Mouse (Mus musculus): ENCODE results near the gene Galnt13. TPM values are rescaled to one million over a fixed set of nuclear protein-coding genes. Genes with fewer than 3 reads are reported as not detected.
"Not testable (repeated sequence)": the region's sequence is repeated elsewhere in the genome, so short reads cannot be mapped to it uniquely, and the experiment has no call there.

Gene Galnt13
- total and polyA plus RNA-seq, 2 experiments from 2014 or later = 12.3 to 17.6 TPM

GRCm38 (mm10) chr2:54938075-54938474, 502.0 kb downstream of the Galnt13 start:
- no peak for DNase-seq (ENCODE audit: low spot score)
- Histone ChIP-seq H3K4me1 (ENCODE audit: insufficient read depth, low read length) (no peaks in the 10 kb centered on the region), H3K36me3 (ENCODE audit: insufficient read depth, low read length) (no peaks in the 10 kb centered on the region), H3K4me2 (ENCODE audit: low read depth, low read length, poor library complexity, severe bottlenecking) (no peak overlapping the region), H3K27ac (ENCODE audit: low read depth, low read length) (no peak overlapping the region), H3K4me3 (ENCODE audit: low read depth, low read length) (no peak overlapping the region), H3K9ac (replicated peaks; ENCODE audit: low read length, poor library complexity, severe bottlenecking) (no peak overlapping the region), H3K27me3 (ENCODE audit: insufficient read depth, low read length) (no peaks in the 10 kb centered on the region), H3K9me3 (ENCODE audit: low read length) (no peaks in the 10 kb centered on the region)
- no peak for ATAC-seq (ENCODE audit: low FRiP score)
- TF ChIP-seq CTCF (IDR thresholded peaks at IDR 0.05) = no peak

GRCm38 (mm10) chr2:54943386-54943785, 507.3 kb downstream of the Galnt13 start:
- no peak for ATAC-seq (ENCODE audit: low FRiP score)
- H3K27ac ChIP-seq (ENCODE audit: low read depth, low read length) = no peak overlapping the region
- no peak overlapping the region for H3K9ac ChIP-seq (replicated peaks; ENCODE audit: low read length, poor library complexity, severe bottlenecking)
- no peak for DNase-seq (ENCODE audit: low spot score)
- no peak overlapping the region for H3K4me3 ChIP-seq (ENCODE audit: low read depth, low read length)
- no peaks in the 10 kb centered on the region for H3K9me3 ChIP-seq (ENCODE audit: low read length)
- no peaks in the 10 kb centered on the region for H3K4me1 ChIP-seq (ENCODE audit: insufficient read depth, low read length)
- H3K4me2 ChIP-seq (ENCODE audit: low read depth, low read length, poor library complexity, severe bottlenecking) = no peak overlapping the region
- no peak for TF ChIP-seq CTCF (IDR thresholded peaks at IDR 0.05)
- no peaks in the 10 kb centered on the region for H3K36me3 ChIP-seq (ENCODE audit: insufficient read depth, low read length)
- no peaks in the 10 kb centered on the region for H3K27me3 ChIP-seq (ENCODE audit: insufficient read depth, low read length)
- WGBS = 76% methylated on average over 1 of the region's 1 CpGs

GRCm38 (mm10) chr2:54983839-54984238, 547.7 kb downstream of the Galnt13 start:
- 62% methylated on average over 1 of the region's 1 CpGs for WGBS
- ATAC-seq (ENCODE audit: low FRiP score) (no peak), DNase-seq (ENCODE audit: low spot score) (no peak)
- H3K9me3 ChIP-seq (ENCODE audit: low read length) = no peaks in the 10 kb centered on the region
- H3K27ac ChIP-seq (ENCODE audit: low read depth, low read length) = no peak overlapping the region
- no peak overlapping the region for H3K9ac ChIP-seq (replicated peaks; ENCODE audit: low read length, poor library complexity, severe bottlenecking)
- no peak overlapping the region for H3K4me3 ChIP-seq (ENCODE audit: low read depth, low read length)
- no peaks in the 10 kb centered on the region for H3K36me3 ChIP-seq (ENCODE audit: insufficient read depth, low read length)
- no peak for TF ChIP-seq CTCF (IDR thresholded peaks at IDR 0.05)
- no peak overlapping the region for H3K4me2 ChIP-seq (ENCODE audit: low read depth, low read length, poor library complexity, severe bottlenecking)
- H3K27me3 ChIP-seq (ENCODE audit: insufficient read depth, low read length) = no peaks in the 10 kb centered on the region
- H3K4me1 ChIP-seq (ENCODE audit: insufficient read depth, low read length) = no peaks in the 10 kb centered on the region

DNA sequence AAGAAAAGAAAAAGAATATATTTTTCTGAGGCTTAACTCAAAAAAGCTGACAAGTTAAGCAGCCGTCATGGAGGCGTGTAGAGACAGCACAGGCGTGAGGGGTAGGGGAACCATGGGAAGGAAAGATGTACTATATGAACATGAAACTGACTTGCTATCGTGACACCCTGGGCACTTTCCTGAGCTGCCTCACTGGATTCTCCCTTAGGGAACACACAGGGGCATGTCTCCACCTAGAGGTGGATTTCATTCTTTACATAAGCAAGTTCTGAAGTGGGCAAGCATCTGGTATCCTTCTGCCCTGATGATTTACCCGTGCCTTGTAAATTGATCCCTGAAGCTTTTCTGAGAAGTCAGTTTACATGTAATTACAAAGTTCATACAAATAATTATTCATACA, 586.4 kb downstream of the Galnt13 start:
- H3K27me3 ChIP-seq (ENCODE audit: insufficient read depth, low read length); ATAC-seq (ENCODE audit: low FRiP score); DNase-seq (ENCODE audit: low spot score); H3K27ac ChIP-seq (ENCODE audit: low read depth, low read length); H3K4me3 ChIP-seq (ENCODE audit: low read depth, low read length); H3K4me1 ChIP-seq (ENCODE audit: insufficient read depth, low read length); H3K36me3 ChIP-seq (ENCODE audit: insufficient read depth, low read length); H3K4me2 ChIP-seq (ENCODE audit: low read depth, low read length, poor library complexity, severe bottlenecking); H3K9ac ChIP-seq (replicated peaks; ENCODE audit: low read length, poor library complexity, severe bottlenecking); H3K9me3 ChIP-seq (ENCODE audit: low read length): not testable (repeated sequence)
- no CpG with 5 or more reads among the region's 5 CpGs for WGBS

DNA sequence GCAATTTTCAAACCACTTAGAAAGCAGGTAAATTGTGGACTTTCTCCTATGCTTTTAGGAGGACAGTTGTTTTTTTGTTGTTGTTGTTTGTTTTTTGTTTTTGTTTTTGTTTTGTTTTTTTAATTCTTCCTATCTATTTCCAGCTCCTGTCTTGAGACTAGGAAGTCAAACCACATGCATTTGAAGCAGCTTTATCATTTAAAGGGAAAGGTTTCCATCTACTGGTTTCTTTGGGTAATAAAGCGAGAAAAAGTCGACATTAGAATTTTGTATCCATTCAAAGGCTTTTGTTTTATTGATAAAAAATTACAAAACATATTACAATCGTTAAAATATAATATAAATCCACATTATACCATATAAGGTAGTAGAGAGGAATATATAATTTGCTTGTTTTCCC, 598.5 kb downstream of the Galnt13 start:
- 62% methylated on average over 3 of the region's 3 CpGs for WGBS
- Histone ChIP-seq H3K4me2 (ENCODE audit: low read depth, low read length, poor library complexity, severe bottlenecking) (no peak overlapping the region), H3K9ac (replicated peaks; ENCODE audit: low read length, poor library complexity, severe bottlenecking) (no peak overlapping the region), H3K27me3 (ENCODE audit: insufficient read depth, low read length) (no peaks in the 10 kb centered on the region), H3K9me3 (ENCODE audit: low read length) (no peaks in the 10 kb centered on the region), H3K4me3 (ENCODE audit: low read depth, low read length) (no peak overlapping the region), H3K4me1 (ENCODE audit: insufficient read depth, low read length) (no peaks in the 10 kb centered on the region), H3K36me3 (ENCODE audit: insufficient read depth, low read length) (no peaks in the 10 kb centered on the region), H3K27ac (ENCODE audit: low read depth, low read length) (no peak overlapping the region)
- peak; percentile 73 for TF ChIP-seq CTCF (IDR thresholded peaks at IDR 0.05)
- DNase-seq (ENCODE audit: low spot score) (peak; percentile 48), ATAC-seq (ENCODE audit: low FRiP score) (no peak)

- H3K27me3 ChIP-seq (ENCODE audit: insufficient read depth, low read length) = no peaks in the 10 kb centered on the region
- H3K4me2 ChIP-seq (ENCODE audit: low read depth, low read length, poor library complexity, severe bottlenecking) = no peak overlapping the region
- H3K36me3 ChIP-seq (ENCODE audit: insufficient read depth, low read length) = no peaks in the 10 kb centered on the region
- DNase-seq (ENCODE audit: low spot score) (no peak), ATAC-seq (ENCODE audit: low FRiP score) (no peak)
- no peaks in the 10 kb centered on the region for H3K9me3 ChIP-seq (ENCODE audit: low read length)
- no peaks in the 10 kb centered on the region for H3K4me1 ChIP-seq (ENCODE audit: insufficient read depth, low read length)
- H3K27ac ChIP-seq (ENCODE audit: low read depth, low read length) = no peak overlapping the region
- 30% methylated on average over 7 of the region's 7 CpGs for WGBS
- no peak overlapping the region for H3K9ac ChIP-seq (replicated peaks; ENCODE audit: low read length, poor library complexity, severe bottlenecking)
- no peak for TF ChIP-seq CTCF (IDR thresholded peaks at IDR 0.05)
- no peak overlapping the region for H3K4me3 ChIP-seq (ENCODE audit: low read depth, low read length)
These were observed 629.6 kb downstream of the Galnt13 start for GRCm38 (mm10) chr2:55065469-55066315.
